Comparison of ENCODE assay signal across 14 mouse cellular contexts in the genomic region with DNA sequence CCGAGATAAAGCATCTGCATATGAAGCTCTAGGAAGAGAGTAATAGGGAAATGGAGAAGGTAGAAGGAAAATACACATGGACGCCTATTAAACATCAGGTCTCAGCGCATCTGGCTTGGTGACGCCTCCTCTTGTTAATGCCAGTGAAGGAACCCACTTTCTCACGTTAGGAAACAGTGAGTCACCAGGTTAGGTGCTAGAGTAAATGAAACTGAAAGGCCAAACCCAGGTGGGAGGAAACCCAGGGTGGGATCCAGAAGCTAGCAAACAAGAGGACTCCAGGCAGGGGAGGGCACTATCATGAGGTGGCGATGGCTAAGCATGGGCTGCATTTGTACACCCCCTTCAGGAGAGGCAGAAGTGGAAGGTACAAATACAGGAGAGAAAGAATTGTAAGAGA. TPM values are rescaled to one million over a fixed set of nuclear protein-coding genes. Genes with fewer than 3 reads are reported as not detected.
DNase-seq lines count a peak whose midpoint lies in the region; ATAC-seq and TF ChIP-seq lines count a peak whose summit lies in the region.
"Had no signal": no experiment of that assay in that cellular context is flagged by ENCODE, and none has a peak within 500 bp of the region (broad histone marks: within the 10 kb centered on the region; RNA-seq: fewer than 3 reads in every experiment).

No protein-coding gene starts in this region.

- H3K4me2 ChIP-seq in heart, embryonic 15.5 days = 0 out of 2 replicates have a peak overlapping the region, but pooled peaks have one; percentile 63
- 0 out of 2 replicates have a peak overlapping the region, but pooled peaks have one; percentile 71 for H3K4me2 ChIP-seq in midbrain, embryonic 13.5 days (replicated peaks)
- no peak overlapping the region for H3K4me2 ChIP-seq in midbrain, embryonic 15.5 days
- H3K4me2 ChIP-seq in stomach, postnatal 0 days (replicated peaks; ENCODE audit: low read depth) = 0 out of 2 replicates have a peak overlapping the region, but pooled peaks have one; percentile 11

- no peak overlapping the region for H3K4me3 ChIP-seq in heart, embryonic 15.5 days
- no peak overlapping the region for H3K4me3 ChIP-seq in midbrain, embryonic 13.5 days (replicated peaks)
- H3K4me3 ChIP-seq in midbrain, embryonic 15.5 days = no peak overlapping the region
- peak overlapping the region; percentile 95 for H3K4me3 ChIP-seq in bone marrow macrophage, adult 2 months (ENCODE audit: insufficient read depth, low read length)
- no peak overlapping the region for H3K4me3 ChIP-seq in stomach, postnatal 0 days (ENCODE audit: low read depth, low read length)

- intact Hi-C loops in heart, postnatal 14 days (cut with DNase I) = no loop called here
- intact Hi-C loops in gastrocnemius, postnatal 36 days (cut with DNase I) = loop anchor here (5.0 kb wide), 1 partner anchor 208 kb away; no protein-coding TSS in a partner anchor

- H3K9ac ChIP-seq in heart, embryonic 15.5 days = no peak overlapping the region
- H3K9ac ChIP-seq in midbrain, embryonic 13.5 days (replicated peaks) = no peak overlapping the region
- H3K9ac ChIP-seq in midbrain, embryonic 15.5 days = no peak overlapping the region
- H3K9ac ChIP-seq in stomach, postnatal 0 days (ENCODE audit: low read length) = no peak overlapping the region

- TF ChIP-seq EP300 in stomach, postnatal 0 days (optimal IDR thresholded peaks at IDR 0.05) = no peak

- no peaks in the 10 kb centered on the region for H3K27me3 ChIP-seq in heart, embryonic 15.5 days
- H3K27me3 ChIP-seq in midbrain, embryonic 13.5 days = no peaks in the 10 kb centered on the region
- H3K27me3 ChIP-seq in midbrain, embryonic 15.5 days (replicated peaks) = no peaks in the 10 kb centered on the region
- H3K27me3 ChIP-seq in stomach, postnatal 0 days (ENCODE audit: control insufficient read depth, insufficient read depth, low read length) = no peaks in the 10 kb centered on the region

- no peak overlapping the region for H3K27ac ChIP-seq in heart, embryonic 15.5 days
- H3K27ac ChIP-seq in midbrain, embryonic 13.5 days = no peak overlapping the region
- H3K27ac ChIP-seq in midbrain, embryonic 15.5 days = no peak overlapping the region
- H3K27ac ChIP-seq in bone marrow macrophage, adult 2 months (ENCODE audit: insufficient read depth, low read depth, low read length) = peak overlapping the region; percentile 79
- H3K27ac ChIP-seq in stomach, postnatal 0 days (replicated peaks) = 0 out of 2 replicates have a peak overlapping the region, but pooled peaks have one; percentile 45

- DNase-seq in heart, postnatal 14 days = no peak
- peak; percentile 39 for DNase-seq in stomach, postnatal 0 days (ENCODE audit: low spot score)
- DNase-seq in left cerebral cortex, adult 8-10 months (ENCODE audit: low spot score in 2 of 2) = no peak
- no peak for DNase-seq in gastrocnemius, postnatal 36 days
- DNase-seq: adrenal gland, postnatal 25 days; cerebellum, adult 18-20 months; forebrain, postnatal 0 days; kidney, postnatal 25 days; lung, postnatal 36 days; right cerebral cortex, postnatal 25 days had no signal

- peaks cover 13% of the 10 kb centered on the region for H3K36me3 ChIP-seq in heart, embryonic 15.5 days
- peaks cover 16% of the 10 kb centered on the region for H3K36me3 ChIP-seq in midbrain, embryonic 13.5 days
- peaks cover 4% of the 10 kb centered on the region; the same call in 1 of the 2 replicates for H3K36me3 ChIP-seq in midbrain, embryonic 15.5 days (replicated peaks)
- peaks cover 3% of the 10 kb centered on the region for H3K36me3 ChIP-seq in stomach, postnatal 0 days (ENCODE audit: control insufficient read depth, insufficient read depth, low read length)

- TF ChIP-seq CTCF in bone marrow macrophage, adult 2 months (IDR thresholded peaks at IDR 0.05; ENCODE audit: low read depth, low read length) = no peak
- no peak for TF ChIP-seq CTCF in stomach, postnatal 0 days (IDR thresholded peaks at IDR 0.05; ENCODE audit: low read depth)

- ATAC-seq in heart, embryonic 15.5 days (replicated peaks; ENCODE audit: insufficient number of reproducible peaks, insufficient read depth, low FRiP score, low read depth) = no peak
- ATAC-seq in midbrain, embryonic 13.5 days = no peak
- ATAC-seq in midbrain, embryonic 15.5 days (replicated peaks) = no peak
- peak; percentile 43; the same call in 1 of the 2 replicates for ATAC-seq in stomach, postnatal 0 days (ENCODE audit: low FRiP score, low TSS enrichment)
- ATAC-seq: forebrain, postnatal 0 days had no signal

- WGBS in heart, embryonic 15.5 days = 74% methylated on average over 6 of the region's 6 CpGs
- 89% methylated on average over 6 of the region's 6 CpGs for WGBS in midbrain, embryonic 13.5 days
- WGBS in midbrain, embryonic 15.5 days = 87% methylated on average over 6 of the region's 6 CpGs
- 55% methylated on average over 6 of the region's 6 CpGs for WGBS in stomach, postnatal 0 days

- H3K9me3 ChIP-seq in heart, embryonic 15.5 days (replicated peaks) = no peaks in the 10 kb centered on the region
- H3K9me3 ChIP-seq in midbrain, embryonic 13.5 days = no peaks in the 10 kb centered on the region
- no peaks in the 10 kb centered on the region for H3K9me3 ChIP-seq in midbrain, embryonic 15.5 days
- no peaks in the 10 kb centered on the region for H3K9me3 ChIP-seq in stomach, postnatal 0 days (ENCODE audit: control insufficient read depth, low read length)

- peaks cover 22% of the 10 kb centered on the region for H3K4me1 ChIP-seq in heart, embryonic 15.5 days (replicated peaks)
- H3K4me1 ChIP-seq in midbrain, embryonic 13.5 days (replicated peaks) = peaks cover 21% of the 10 kb centered on the region
- H3K4me1 ChIP-seq in midbrain, embryonic 15.5 days = peaks cover 17% of the 10 kb centered on the region
- H3K4me1 ChIP-seq in bone marrow macrophage, adult 2 months (ENCODE audit: control insufficient read depth, insufficient read depth, low read length) = peaks cover 28% of the 10 kb centered on the region
- 0 out of 2 replicates have a peak, but pooled peaks cover 5% of the 10 kb centered on the region for H3K4me1 ChIP-seq in stomach, postnatal 0 days (replicated peaks; ENCODE audit: control insufficient read depth, insufficient read depth)

- TF ChIP-seq POLR2A in bone marrow macrophage, adult 2 months (IDR thresholded peaks at IDR 0.05; ENCODE audit: borderline replicate concordance, low read depth, low read length) = no peak

RNA-seq across cellular contexts. Expression of gene Naa20, which starts 3.3 kb away (rescaled TPM):
- 163 and 180 TPM in 2 replicates for polyA plus RNA-seq in heart, embryonic 15.5 days (2015; fragmentation: Nextera tagmentation; extraction: Ambion mirVana)
- 10 to 100 TPM; 94.1 to 99.6 TPM for total RNA-seq in heart, postnatal 14 days (2021)
- 119 and 126 TPM in 2 replicates for polyA plus RNA-seq in midbrain, embryonic 13.5 days (2015; fragmentation: Nextera tagmentation; extraction: Ambion mirVana)
- 116 and 120 TPM in 2 replicates for polyA plus RNA-seq in midbrain, embryonic 15.5 days (2015; fragmentation: Nextera tagmentation; extraction: Ambion mirVana)
- 77.3 and 85.4 TPM in 2 replicates for polyA plus RNA-seq in bone marrow macrophage, adult 2 months (2012; ENCODE audit: insufficient read depth, insufficient read length, missing spikeins)
- polyA plus RNA-seq in stomach, postnatal 0 days (2015; fragmentation: Nextera tagmentation; extraction: Ambion mirVana) = 119 and 134 TPM in 2 replicates
- total RNA-seq in left cerebral cortex, adult 8-10 months (2022) = 10 to 100 TPM; 70.6 to 78.4 (median 73.6) TPM
- total RNA-seq in gastrocnemius, postnatal 36 days (2021) = 10 to 100 TPM; 54.9 to 55.0 TPM

RNA-seq across cellular contexts. Expression of gene Cfap61, which starts 29.4 kb away (rescaled TPM):
- polyA plus RNA-seq in heart, embryonic 15.5 days (2015; fragmentation: Nextera tagmentation; extraction: Ambion mirVana) = 0.28 and 1.8 TPM in 2 replicates
- total RNA-seq in heart, postnatal 14 days (2021) = 1 to 10 TPM in 1 of 2 experiments, under 1 TPM in 1; 0.68 to 2.7 TPM
- polyA plus RNA-seq in midbrain, embryonic 13.5 days (2015; fragmentation: Nextera tagmentation; extraction: Ambion mirVana) = 1.7 and 1.8 TPM in 2 replicates
- 3.5 and 3.7 TPM in 2 replicates for polyA plus RNA-seq in midbrain, embryonic 15.5 days (2015; fragmentation: Nextera tagmentation; extraction: Ambion mirVana)
- polyA plus RNA-seq in bone marrow macrophage, adult 2 months (2012; ENCODE audit: insufficient read depth, insufficient read length, missing spikeins) = not detected in 2 replicates
- 0.16 and 0.77 TPM in 2 replicates for polyA plus RNA-seq in stomach, postnatal 0 days (2015; fragmentation: Nextera tagmentation; extraction: Ambion mirVana)
- 1 to 10 TPM; 3.1 to 4.0 (median 3.6) TPM for total RNA-seq in left cerebral cortex, adult 8-10 months (2022)
- total RNA-seq in gastrocnemius, postnatal 36 days (2021) = not detected

RNA-seq across cellular contexts. Expression of gene Crnkl1, which starts 29.7 kb away (rescaled TPM):
- 14.7 and 15.4 TPM in 2 replicates for polyA plus RNA-seq in heart, embryonic 15.5 days (2015; fragmentation: Nextera tagmentation; extraction: Ambion mirVana)
- total RNA-seq in heart, postnatal 14 days (2021) = 10 to 100 TPM; 18.2 to 20.0 TPM
- 33.5 and 35.6 TPM in 2 replicates for polyA plus RNA-seq in midbrain, embryonic 13.5 days (2015; fragmentation: Nextera tagmentation; extraction: Ambion mirVana)
- polyA plus RNA-seq in midbrain, embryonic 15.5 days (2015; fragmentation: Nextera tagmentation; extraction: Ambion mirVana) = 23.8 and 25.1 TPM in 2 replicates
- polyA plus RNA-seq in bone marrow macrophage, adult 2 months (2012; ENCODE audit: insufficient read depth, insufficient read length, missing spikeins) = 18.2 and 22.0 TPM in 2 replicates
- 13.4 and 15.2 TPM in 2 replicates for polyA plus RNA-seq in stomach, postnatal 0 days (2015; fragmentation: Nextera tagmentation; extraction: Ambion mirVana)
- total RNA-seq in left cerebral cortex, adult 8-10 months (2022) = 10 to 100 TPM; 18.5 to 22.1 (median 20.4) TPM
- 10 to 100 TPM; 11.2 to 15.0 TPM for total RNA-seq in gastrocnemius, postnatal 36 days (2021)

Comparison
In these comparisons a context has a peak if more than half of its experiments do, and no peak if none do; other contexts are left out.
1. H3K27ac ChIP-seq: peak in bone marrow macrophage, adult 2 months (single experiment) and stomach, postnatal 0 days (single experiment); none in heart, embryonic 15.5 days (single experiment), midbrain, embryonic 13.5 days (single experiment) and midbrain, embryonic 15.5 days (single experiment).